Mouse (Mus musculus) megakaryocyte, embryonic 14.5 days (primary cell): ENCODE measurements around the gene Krt34.

Experiments used
- FLI1 ChIP-seq: IDR thresholded peaks from 2 replicates; pipeline ENCODE4 v1.6.1; 2012; ENCODE audit warnings: low read length, inconsistent platforms, mixed read lengths
- GATA1 ChIP-seq: IDR thresholded peaks from 3 replicates; pipeline ENCODE4 v1.6.1; 2012; ENCODE audit warnings: mixed read lengths, low read length, inconsistent platforms, borderline replicate concordance

GRCm38 (mm10) chr11:100004846-100005245 lies 36.5 kb downstream of the Krt34 start:
- no peak for TF ChIP-seq GATA1
- TF ChIP-seq FLI1: no peak
